Mouse (Mus musculus) frontal cortex, postnatal 36 days (tissue): ENCODE data around the gene Mks1.
"Not testable (repeated sequence)": the region's sequence is repeated elsewhere in the genome, so short reads cannot be mapped to it uniquely, and the experiment has no call there.

ENCODE experiments used
- DNase-seq, 2 experiments: peaks; one replicate each; pipeline ENCODE4 v3.0.0; 2022; ENCODE audit warnings: low spot score in 2 of 2

The Mks1 gene

GRCm38 (mm10) chr11:87852690-87853596 lies at the start of gene Mks1:
Gene Mks1, plus strand, starts transcription at chr11:87853215.
- DNase-seq, result peak; percentile 93 to 94

GRCm38 (mm10) chr11:87805448-87805847 lies 47.6 kb upstream of the Mks1 start:
- DNase-seq, result no peak

- DNase-seq, result no peak
Observed at GRCm38 (mm10) chr11:87807433-87807832, 45.6 kb upstream of the Mks1 start.

- DNase-seq, result no peak
Observed at GRCm38 (mm10) chr11:87808236-87808635, 44.8 kb upstream of the Mks1 start.

- DNase-seq, result no peak
Observed at GRCm38 (mm10) chr11:87811396-87811795, 41.6 kb upstream of the Mks1 start.

- DNase-seq, result no peak
Observed at GRCm38 (mm10) chr11:87814831-87815230, 38.2 kb upstream of the Mks1 start.

GRCm38 (mm10) chr11:87816707-87817442 lies 36.1 kb upstream of the Mks1 start:
- peak; percentile 52 to 54 for DNase-seq

GRCm38 (mm10) chr11:87817443-87817773 lies 35.6 kb upstream of the Mks1 start:
- DNase-seq, result no peak

GRCm38 (mm10) chr11:87821502-87821901 lies 31.5 kb upstream of the Mks1 start:
- DNase-seq, result no peak

GRCm38 (mm10) chr11:87828239-87828900 lies 24.6 kb upstream of the Mks1 start, which contains the start of gene Lpo:
Gene Lpo, minus strand, starts transcription at chr11:87828289.
- no peak for DNase-seq

GRCm38 (mm10) chr11:87840676-87841075 lies 12.3 kb upstream of the Mks1 start:
- no peak for DNase-seq

GRCm38 (mm10) chr11:87841436-87841835 lies 11.6 kb upstream of the Mks1 start:
- no peak for DNase-seq

GRCm38 (mm10) chr11:87846968-87847600 lies 5.9 kb upstream of the Mks1 start:
- no peak for DNase-seq

GRCm38 (mm10) chr11:87847884-87848283 lies 5.1 kb upstream of the Mks1 start:
- no peak for DNase-seq

GRCm38 (mm10) chr11:87853597-87853954 lies 561 bp downstream of the Mks1 start:
- DNase-seq, result peak; percentile 30 to 46

- no peak for DNase-seq
Observed at GRCm38 (mm10) chr11:87854550-87854949, 1.5 kb downstream of the Mks1 start.

- no peak for DNase-seq
Observed at GRCm38 (mm10) chr11:87859273-87859672, 6.3 kb downstream of the Mks1 start.

GRCm38 (mm10) chr11:87860426-87860825 lies 7.4 kb downstream of the Mks1 start:
- DNase-seq, result no peak

GRCm38 (mm10) chr11:87862805-87863204 lies 9.8 kb downstream of the Mks1 start:
- DNase-seq, result no peak

GRCm38 (mm10) chr11:87866891-87867290 lies 13.9 kb downstream of the Mks1 start:
- DNase-seq, result not testable (repeated sequence)

GRCm38 (mm10) chr11:87870096-87870495 lies 17.1 kb downstream of the Mks1 start:
- DNase-seq, result no peak

- DNase-seq, result no peak
Observed at GRCm38 (mm10) chr11:87871766-87872165, 18.8 kb downstream of the Mks1 start.
